Mouse (Mus musculus) fat pad, adult 2 months (tissue): ENCODE data around the gene Pclaf.

Experiments
- DNase-seq: peaks from one replicate; pipeline ENCODE4 v3.0.0-alpha.2; 2011; ENCODE audit warnings: low read depth, low spot score; ENCODE audit errors: extremely low read depth

Gene Pclaf

DNA sequence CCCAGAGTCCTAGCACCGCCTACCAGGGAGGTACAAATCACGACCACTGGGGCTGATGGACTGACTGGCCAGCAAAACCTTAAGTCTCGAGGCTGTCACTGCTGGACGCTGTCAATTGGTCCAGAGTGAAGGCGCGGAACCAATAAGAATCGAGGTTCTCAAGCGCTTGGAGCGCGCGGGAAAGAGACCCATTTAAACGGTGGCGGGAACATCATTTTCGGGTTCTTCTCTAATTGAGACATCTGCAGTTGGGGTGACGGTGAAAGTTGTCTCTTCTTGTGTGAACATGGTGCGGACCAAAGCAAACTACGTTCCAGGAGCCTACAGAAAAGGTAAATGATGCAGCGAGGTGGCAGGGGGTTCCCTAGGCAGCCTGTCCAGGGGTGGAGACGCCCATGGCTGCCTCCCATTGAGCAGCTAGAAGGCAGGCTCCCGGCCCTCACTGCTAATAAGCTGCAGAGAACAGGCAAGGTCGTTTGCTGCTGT, at the start of gene Pclaf:
Pclaf (plus strand) TSS at position 95 of the 486 bp plus-strand sequence.
- no peak for DNase-seq

DNA sequence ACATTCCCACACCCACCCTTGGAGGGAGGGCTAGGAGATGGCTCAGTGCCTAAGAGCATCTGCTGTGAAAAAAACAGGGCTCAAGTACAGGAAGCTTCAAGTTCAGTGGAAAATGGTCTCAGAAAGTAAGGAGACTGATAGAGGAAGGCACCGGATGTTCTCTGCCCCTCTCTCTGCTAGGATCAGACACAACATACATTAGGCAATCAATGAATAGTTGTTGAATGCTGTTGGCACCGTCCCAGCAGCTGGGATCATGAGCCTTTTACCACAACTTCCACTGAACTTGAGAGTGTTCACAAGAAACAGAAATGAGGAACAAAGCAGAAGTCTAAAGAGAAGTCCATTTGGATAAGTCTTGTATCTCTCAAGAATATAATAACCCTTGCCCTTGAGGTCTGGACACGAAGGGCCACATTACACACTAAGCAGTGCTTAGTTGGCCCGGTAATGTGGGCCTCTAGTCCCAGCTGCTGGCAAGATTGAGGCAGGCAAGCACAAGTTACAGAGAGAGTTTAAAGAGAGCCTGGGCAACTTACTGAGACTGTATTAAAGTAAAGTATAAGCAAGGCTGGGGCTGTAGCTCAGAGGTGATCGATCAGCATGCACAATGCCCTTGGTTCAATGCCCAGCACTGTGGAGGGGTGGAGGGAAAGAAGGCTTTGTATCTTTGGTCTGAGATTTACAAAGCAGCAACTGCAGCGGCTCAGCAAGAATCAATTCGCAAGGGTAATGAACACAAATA, 45.4 kb upstream of the Pclaf start:
- no peak for DNase-seq

DNA sequence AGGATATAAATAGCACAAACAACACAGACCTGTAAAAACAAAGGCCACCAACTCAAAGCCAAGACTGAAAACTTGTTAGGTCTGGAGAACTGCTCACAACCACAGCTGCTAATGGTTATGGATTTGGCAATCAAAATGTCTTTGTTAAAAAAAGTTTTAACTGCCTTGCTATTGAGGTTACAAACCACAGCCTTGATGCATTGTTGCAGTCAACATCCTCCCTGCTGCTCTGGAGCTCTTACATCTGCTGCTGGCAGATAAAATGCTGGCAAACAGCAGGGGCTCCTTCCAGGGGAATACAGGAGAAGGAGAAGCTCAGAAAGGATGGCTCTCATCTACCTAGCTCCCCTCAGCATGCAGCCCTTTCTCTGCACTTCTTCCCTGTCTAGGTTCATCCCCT, 41.9 kb upstream of the Pclaf start:
- DNase-seq, result no peak

DNA sequence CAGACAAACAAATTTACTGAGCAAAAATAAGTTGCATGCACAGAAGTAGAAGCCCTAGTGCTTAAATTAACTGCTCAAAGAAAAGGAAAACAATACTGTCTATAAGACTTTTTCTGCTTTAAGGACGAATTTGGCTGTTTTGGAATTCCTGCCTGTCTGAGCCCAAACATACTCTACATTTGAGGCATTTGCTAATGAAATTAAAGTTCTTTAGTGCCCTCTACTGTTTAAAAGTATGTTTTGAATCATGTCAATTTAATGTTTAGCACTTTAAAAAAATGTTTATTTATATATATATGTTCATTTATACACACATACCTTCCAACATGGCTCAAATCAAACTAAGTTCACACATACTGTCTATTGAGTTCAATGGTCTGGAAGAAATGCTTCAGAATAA, 39.8 kb upstream of the Pclaf start:
- no peak for DNase-seq

DNA sequence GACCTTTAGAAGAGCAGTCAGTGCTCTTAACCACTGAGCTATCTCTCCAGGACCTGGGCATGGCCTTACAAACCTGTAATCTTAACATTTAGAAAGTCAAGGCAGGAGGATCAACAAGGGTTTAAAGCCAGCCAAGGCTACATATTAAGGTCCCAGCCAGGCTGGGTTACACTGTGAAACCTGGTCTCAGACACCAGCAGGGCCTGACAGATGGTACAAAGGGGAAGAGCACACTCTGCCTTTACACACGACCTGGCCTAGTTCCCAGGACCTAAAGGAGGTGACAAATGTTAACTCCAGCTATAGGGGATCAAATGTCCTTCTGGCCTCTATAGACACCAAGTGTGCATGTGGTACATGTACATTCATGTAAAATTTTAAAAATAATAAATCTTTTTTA, 30.4 kb upstream of the Pclaf start:
- DNase-seq, result no peak

DNA sequence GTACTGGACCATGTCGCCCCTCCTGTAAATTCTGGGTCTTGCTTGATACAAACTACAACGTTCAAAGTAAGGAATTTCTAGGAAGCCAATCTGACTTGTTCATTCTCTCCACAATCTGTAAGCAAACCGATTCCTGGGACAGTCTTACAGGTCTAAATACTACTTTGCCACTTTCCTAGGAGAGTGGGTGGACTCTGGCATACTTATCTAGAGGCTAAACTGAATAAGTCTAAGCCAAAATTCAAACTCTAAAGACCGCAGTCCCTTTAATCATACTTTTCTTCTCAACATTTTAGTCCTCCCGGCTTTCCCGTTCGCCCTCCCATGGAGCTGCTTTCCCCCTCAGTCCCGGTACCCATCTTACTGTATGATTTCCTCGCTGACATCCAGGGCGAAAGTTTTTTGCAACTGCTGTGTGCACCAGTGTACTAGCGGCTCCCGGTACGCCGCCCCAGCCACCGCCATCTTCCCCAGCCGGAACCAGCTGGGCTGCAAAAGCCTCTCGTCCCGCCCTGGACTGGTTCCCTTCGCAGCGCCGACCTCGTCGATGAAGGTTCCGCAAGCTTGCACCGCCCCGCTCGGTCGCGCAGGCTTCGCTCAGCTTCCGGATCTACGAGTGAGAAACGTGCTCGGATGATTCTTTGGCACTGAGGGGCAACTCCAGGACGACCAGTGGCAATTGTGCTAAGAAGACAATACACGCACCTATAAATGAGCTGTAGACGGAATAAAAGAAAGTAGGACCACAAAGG, 5.3 kb upstream of the Pclaf start:
- DNase-seq, result peak; percentile 25

DNA sequence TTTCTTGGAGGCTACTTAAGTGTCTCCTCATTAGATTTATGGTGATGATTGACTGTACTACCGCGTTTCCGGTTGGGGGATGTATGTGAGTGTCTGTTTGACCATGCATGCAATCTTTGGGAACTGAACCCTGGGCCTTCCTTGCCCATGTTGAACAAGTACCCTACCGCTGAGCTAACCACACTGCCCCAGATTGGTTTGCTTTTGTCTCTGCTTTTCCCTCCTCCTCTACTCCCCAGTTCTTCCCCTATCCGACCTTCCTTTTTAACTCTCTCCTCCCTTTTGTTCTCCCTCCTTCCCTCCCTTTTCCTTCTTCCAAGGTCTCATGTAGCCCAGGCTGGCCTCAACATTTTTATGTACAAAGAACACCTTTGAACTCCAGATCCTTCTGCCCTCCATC, 1.1 kb downstream of the Pclaf start:
- no peak for DNase-seq

DNA sequence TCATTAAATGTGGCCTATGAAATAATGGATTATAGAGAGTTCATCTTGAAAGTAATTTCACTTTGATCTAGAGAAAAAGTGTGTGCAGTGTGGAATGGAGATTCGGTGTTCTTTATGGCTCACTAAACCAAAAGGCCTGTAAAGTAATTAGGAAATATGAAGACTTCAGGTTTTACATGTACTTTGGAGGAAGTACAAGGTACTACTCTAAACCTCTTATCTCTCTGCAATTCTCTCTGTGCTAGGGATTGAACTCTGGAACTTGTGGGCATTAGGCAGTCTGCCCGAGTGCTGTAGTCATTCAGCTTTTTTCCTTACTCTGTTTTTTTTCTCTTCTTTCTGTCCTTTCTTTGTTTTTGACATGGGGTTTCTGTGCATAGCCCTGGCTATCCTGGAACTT, 6.9 kb downstream of the Pclaf start:
- no peak for DNase-seq

DNA sequence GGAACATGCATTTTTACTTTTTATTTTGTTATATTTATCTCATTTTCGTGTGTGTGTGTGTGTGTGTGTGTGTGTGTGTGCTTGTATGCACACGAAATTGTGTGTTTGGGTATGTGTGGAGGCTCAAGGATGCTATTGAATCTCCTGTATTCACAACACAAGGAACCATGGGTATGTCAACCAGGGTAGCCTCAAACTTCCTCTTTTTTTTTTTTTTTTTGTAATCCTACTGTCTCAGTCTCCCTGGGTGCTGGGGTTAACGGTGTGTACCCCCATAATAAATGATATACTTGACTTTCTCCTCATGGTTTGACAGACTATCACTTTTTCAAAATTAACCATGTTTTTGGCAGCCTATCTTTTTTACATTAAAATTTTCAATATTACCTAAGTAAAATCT, 12.8 kb downstream of the Pclaf start:
- no peak for DNase-seq

DNA sequence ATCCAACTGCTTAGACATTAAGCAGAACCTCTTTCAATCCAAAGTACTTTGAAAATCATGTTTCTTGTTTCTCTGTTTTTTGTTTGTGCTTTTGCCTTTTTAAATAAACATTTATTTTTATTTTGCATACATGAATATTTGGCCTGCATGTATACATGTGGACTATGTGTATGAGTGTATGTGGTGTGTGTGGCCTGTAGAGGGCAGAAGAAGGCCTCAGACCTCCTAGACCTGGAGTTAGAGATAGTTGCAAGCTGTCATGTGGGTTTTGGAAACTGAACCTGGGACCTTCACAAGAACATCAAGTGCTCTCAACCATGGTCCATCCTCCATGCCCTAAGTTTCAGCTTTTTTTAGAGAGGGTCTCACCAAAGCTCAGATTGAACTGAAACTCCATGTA, 13.4 kb downstream of the Pclaf start:
- no peak for DNase-seq

DNA sequence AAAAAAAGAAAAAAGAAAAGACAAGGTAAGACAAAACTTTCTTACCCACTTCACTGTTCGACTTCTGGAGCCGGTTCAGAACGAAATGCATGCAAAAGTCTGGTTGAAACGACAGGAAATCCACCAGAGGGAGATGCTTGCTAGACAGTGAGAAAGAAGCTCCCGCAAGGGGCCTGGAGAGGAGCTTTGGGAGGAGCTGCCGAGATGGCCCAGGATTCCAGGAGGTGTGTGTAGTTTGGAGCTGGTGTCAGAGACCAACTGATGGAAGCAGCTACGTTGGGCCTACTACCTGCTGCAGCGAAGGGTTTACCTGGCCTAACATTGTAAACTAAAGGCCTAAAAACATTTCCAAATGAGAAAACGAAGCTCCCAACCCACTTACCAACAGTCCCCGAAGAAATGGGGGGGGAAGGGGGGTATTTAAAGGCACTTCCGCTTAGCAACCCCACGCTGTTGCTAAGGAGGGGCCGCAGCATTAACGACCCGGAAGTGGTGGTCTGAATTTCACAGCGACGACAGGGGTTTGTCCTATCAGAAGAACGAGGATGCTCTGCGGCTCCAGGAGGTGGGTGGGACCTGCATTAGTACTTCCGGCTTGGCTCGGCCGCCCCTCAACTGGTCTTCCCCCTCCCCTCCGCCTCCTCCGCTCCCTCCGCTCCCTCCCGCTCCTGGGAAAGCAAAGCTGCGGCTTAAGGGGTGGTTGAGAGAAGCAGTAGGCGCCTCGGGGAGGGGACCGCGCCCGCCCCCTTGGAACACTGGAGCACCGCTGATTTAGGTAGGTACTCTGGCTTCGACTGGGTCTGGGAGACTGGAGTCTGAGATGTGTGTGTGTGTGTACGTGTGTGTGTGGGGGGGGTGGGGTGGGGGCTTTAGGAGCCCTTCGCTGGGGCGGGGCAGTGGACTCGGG, 18.6 kb downstream of the Pclaf start, which contains the start of the genes Trip4 and Csnk1g1:
Trip4 (minus strand) TSS at position 401 of the 907 bp plus-strand sequence.
Csnk1g1 (plus strand) TSS at position 531 of the 907 bp plus-strand sequence.
- DNase-seq, result peak; percentile 93

DNA sequence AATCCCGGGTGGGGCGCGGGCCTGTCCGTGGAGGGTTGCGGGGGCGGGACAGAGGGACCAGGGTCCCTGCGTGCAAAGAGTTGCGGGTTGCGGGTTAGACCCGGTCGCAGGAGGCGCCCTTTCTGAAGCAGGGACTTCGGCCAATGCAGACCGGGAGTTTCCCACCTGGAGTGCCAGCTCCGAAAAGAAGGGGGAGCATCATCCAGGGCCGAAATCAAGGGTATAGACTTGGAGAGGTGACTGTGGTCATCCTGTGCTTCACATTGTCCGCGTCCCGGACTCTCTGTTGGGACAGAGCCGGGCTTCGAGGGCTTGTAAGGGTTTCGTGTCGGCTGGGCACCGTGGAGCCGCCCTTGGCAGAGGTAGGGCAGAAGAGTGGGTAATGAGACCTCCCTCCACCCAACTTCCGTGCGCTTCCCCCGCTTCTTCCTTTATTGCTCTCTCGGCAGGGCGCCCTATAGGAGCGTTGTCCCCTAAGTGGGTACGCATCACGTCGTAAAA, 19.3 kb downstream of the Pclaf start:
- no peak for DNase-seq

DNA sequence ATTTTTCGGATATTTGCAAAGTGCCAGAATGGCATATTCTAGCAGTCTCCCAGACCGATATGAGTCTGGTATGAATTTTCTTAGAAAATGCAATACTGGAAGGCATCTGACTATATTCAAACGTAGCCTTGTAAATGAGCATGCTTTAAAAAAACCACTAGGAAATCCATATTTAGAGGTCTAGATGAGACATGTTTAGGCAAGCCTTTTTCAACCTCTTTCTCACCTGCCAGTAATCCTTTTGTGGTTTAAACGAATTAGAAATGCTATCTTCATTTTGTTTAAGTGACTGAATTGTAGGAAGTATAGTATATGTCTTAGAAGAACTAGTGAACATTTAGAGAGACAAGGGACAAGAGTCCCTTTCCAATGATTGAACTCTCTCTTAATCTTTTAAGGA, 19.8 kb downstream of the Pclaf start:
- no peak for DNase-seq

DNA sequence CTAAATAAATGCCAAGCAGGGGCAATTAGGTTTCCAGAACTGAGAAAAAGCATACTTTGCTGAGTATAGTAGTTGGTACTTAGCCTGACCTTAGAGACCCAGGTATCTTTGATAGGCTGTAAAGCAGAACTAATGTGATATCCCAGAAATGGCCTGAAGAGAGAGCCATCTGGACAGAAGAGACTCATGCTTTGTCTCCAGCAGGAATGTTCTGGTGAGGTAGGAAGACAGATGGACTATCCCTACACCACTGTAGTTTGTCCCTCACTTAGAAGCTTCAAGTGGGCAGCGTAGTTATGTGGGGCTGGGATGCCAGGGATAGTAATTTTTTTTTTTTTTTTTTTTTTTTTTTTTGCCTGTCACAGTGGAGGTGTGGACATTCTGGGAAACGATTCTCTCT, 23.9 kb downstream of the Pclaf start:
- DNase-seq, result no peak

DNA sequence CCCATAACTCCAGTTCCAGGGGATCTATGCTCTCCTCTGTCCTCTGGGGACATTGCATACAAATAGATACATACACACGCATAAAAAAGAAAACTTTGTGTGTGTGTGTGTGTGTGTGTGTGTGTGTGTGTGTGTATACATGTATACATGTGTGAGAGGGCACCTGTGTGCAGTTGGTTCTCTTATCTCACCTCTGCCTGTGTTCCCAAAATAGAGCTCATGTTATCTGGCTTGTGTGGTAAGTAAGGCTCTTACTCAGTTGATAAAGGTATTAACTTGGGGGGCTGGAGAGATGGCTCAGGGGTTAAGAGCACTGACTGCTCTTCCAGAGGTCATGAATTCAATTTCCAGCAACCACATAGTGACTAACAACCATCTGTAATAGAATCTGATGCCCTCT, 27.0 kb downstream of the Pclaf start:
- no peak for DNase-seq

DNA sequence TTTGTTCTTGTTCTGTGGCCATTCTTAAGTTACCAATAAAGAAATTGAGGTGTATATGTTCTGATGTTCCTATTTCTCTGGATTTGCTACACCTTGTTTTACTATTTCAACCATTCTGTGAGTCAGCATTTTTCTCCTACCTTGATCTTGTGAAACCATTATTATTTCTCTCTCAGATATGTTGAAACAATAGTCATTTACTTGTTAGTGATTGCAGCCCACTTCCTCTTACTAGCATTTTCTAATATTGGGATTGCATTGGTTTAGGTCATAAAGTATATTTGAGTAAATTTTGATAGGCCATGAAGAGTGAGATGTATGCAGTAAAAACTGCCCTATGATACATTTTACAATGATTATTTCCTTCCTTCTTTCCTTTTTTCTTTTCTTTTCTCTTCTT, 38.4 kb downstream of the Pclaf start:
- DNase-seq, result no peak

DNA sequence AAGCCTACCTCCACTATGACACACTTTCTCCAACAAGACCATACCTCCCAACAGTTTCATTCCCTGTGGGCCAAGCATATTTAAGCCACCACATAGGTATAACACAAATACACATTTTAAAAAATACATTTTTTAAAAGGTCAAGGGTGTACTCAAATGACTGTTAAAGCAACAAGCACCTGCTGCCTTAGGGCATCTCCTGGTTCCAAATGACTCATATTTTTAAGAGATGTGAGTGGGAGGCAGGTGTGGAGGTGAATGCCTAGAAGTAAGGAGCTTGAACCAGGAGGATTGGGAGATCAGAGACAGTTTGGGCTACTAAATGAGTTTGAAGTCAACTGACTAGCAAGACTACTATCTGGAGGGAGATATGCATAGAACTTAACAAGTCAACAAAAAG, 39.8 kb downstream of the Pclaf start:
- peak; percentile 62 for DNase-seq

DNA sequence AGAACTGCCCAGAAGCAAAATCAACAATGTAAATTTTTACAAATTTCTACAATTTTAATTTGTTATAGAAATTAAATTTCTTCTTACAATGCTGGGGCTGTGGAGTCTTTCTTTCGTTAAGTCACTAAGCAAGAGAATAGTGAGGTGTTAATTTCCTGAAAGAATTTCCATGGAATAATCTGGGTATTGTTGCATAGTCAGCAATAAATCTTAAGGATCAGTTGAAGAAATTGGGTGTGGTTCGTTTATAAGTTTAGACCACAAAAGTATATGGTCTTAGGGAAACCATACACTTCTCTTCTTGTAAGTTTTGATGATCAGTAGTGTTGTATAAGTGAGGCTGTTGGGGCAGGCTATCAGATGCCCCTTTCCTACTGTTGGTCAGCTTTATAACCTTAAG, 47.5 kb downstream of the Pclaf start:
- no peak for DNase-seq

DNA sequence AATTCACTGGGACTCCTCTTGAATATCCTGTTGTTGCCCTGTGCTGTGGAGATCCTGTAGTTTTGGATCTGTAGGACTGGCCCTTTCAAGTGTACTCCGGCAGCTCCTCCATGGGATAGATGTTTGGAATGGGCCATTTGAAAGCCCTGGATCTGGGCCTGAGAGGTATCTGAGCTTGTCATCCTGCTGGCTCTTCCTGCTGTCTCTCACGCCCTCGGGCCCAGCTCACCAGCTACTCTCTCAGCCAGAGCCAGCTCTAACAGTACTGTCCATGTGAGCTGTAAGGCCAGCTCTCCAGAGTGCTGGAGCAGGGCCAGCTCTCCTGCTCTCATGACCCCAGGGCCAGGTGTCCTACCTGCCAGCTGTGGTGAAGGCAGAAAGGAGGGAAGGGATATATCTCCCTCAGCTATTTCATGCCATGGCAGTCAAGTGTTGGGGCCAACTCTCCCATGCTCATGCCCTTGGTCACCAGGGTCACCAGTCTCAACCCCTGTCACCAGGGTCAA, 61.1 kb downstream of the Pclaf start:
- no peak for DNase-seq
